Mouse (Mus musculus) liver, embryonic 11.5 days (tissue): ENCODE results near the gene Ifi47. TPM values are rescaled to one million over a fixed set of nuclear protein-coding genes. Genes with fewer than 3 reads are reported as not detected.

Experiments used
- ATAC-seq: fragments of 200-750 bp; cut with Nextera tagmentation; replicated peaks from 2 replicates; pipeline ENCODE4 v1.8.0; 2017; ENCODE audit warnings: moderate number of reproducible peaks, mild to moderate bottlenecking, moderate TSS enrichment, moderate library complexity; ENCODE audit not compliant: low FRiP score
- DNase-seq: peaks from one replicate; pipeline ENCODE4 v3.0.0-alpha.2; 2017; ENCODE audit warnings: low spot score
- H3K27ac ChIP-seq: fragments of 300-500 bp; sonication (generic); 2 replicates; pipeline ENCODE4 v1.5.1; 2014; ENCODE audit warnings: mild to moderate bottlenecking, low read depth, low read length, control low read depth
- H3K27me3 ChIP-seq: fragments of 300-500 bp; sonication (generic); replicated peaks from 2 replicates; pipeline ENCODE4 v1.6.1; 2014; ENCODE audit warnings: low read length, mixed read lengths; ENCODE audit not compliant: control insufficient read depth, insufficient read depth
- H3K36me3 ChIP-seq: fragments of 300-500 bp; sonication (generic); 2 replicates; pipeline ENCODE4 v1.6.1; 2014; ENCODE audit warnings: mild to moderate bottlenecking, low read length, moderate library complexity, mixed read lengths; ENCODE audit not compliant: control insufficient read depth, insufficient read depth
- H3K4me1 ChIP-seq: fragments of 300-500 bp; sonication (generic); replicated peaks from 2 replicates; pipeline ENCODE4 v1.6.1; 2014; ENCODE audit warnings: low read length, mixed read lengths; ENCODE audit not compliant: control insufficient read depth, insufficient read depth
- H3K4me2 ChIP-seq: fragments of 300-500 bp; sonication (generic); 2 replicates; pipeline ENCODE4 v1.6.1; 2014; ENCODE audit warnings: mild to moderate bottlenecking, control low read depth, moderate library complexity
- H3K4me3 ChIP-seq: fragments of 300-500 bp; sonication (generic); 2 replicates; pipeline ENCODE4 v1.5.1; 2014; ENCODE audit warnings: low read depth, low read length, control low read depth
- H3K9ac ChIP-seq: fragments of 300-500 bp; sonication (generic); 2 replicates; pipeline ENCODE4 v1.6.1; 2014; ENCODE audit warnings: low read depth, low read length, control low read depth
- H3K9me3 ChIP-seq: fragments of 300-500 bp; sonication (generic); 2 replicates; pipeline ENCODE4 v1.6.1; 2016; ENCODE audit warnings: low read length, inconsistent platforms, mixed read lengths; ENCODE audit not compliant: control insufficient read depth
- WGBS: fragments of 180-500 bp; shearing (Covaris S2); extraction: QIAGEN DNeasy Blood & Tissue Kit; methylation state at CpG from one replicate; pipeline ENCODE4 v1.1.7; 2014; 5-methylcytosine and 5-hydroxymethylcytosine counted together
- polyA plus RNA-seq: library from polyadenylated mRNA; unstranded; fragments of >200 nt; fragmentation: Nextera tagmentation; extraction: Ambion mirVana; gene quantifications from 2 replicates; pipeline ENCODE4 v1.2.1, GENCODE M21; 2014

The Ifi47 gene
- polyA plus RNA-seq, 1 experiment from 2014 or later: 6.0 TPM

DNA sequence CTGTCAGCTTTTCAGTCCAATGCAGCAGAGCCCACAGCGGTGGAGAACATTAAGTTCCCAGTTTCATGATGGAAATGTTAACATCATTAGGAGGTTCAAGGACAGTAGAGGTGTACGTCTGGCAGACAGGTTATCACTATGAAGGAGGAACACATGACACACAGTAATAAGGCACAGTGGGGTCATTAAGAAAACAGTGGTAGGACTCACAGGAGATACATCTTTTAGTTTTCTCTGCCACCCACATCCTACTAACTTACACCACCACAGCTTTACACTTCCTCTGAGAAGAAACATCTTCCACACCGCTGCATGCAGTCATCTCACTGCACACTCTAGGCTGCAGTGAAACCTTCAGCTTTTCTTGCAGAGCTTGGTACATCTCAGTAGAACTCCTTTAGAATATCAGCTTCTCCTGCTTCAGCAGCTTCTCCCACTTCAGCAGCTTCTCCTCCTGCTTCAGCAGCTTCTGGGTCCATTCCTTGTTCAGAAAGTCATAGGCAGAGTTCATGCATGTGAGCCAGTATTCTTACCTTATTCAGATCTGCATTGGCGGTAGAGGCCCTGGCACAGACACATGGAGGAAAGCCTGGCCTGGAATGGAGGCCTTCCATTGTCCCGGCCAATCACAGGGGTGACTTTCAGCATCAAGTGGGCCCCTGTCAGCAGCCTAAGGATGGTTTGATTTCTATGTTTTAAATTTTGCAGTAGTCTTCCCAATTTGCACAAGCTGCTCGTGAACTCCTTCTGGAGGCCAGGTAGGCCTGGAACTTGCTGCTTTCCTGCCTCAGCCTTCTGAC lies 17.7 kb downstream of the Ifi47 start:
- no peak overlapping the region for H3K9ac ChIP-seq
- ATAC-seq: no peak

GRCm38 (mm10) chr11:49095367-49095766 lies 19.0 kb downstream of the Ifi47 start:
- no peak for DNase-seq
- no peak overlapping the region for H3K9ac ChIP-seq
- no peak overlapping the region for H3K4me3 ChIP-seq
- H3K9me3 ChIP-seq: no peaks in the 10 kb centered on the region
- H3K36me3 ChIP-seq: no peaks in the 10 kb centered on the region
- no peaks in the 10 kb centered on the region for H3K27me3 ChIP-seq
- H3K4me2 ChIP-seq: no peak overlapping the region
- H3K4me1 ChIP-seq: peaks cover 18% of the 10 kb centered on the region
- no peak overlapping the region for H3K27ac ChIP-seq
- WGBS: 89% methylated on average over 4 of the region's 4 CpGs
- no peak for ATAC-seq

More for the DNA sequence above, 17.7 kb downstream of the Ifi47 start:
- Histone ChIP-seq H3K27ac (no peak overlapping the region), H3K9me3 (no peaks in the 10 kb centered on the region), H3K36me3 (no peaks in the 10 kb centered on the region), H3K4me1 (peaks cover 28% of the 10 kb centered on the region), H3K4me2 (no peak overlapping the region), H3K27me3 (no peaks in the 10 kb centered on the region), H3K4me3 (no peak overlapping the region)
- 82% methylated on average over 6 of the region's 6 CpGs for whole genome bisulfite sequencing
- no peak for DNase-seq

GRCm38 (mm10) chr11:49100409-49100808 lies 24.0 kb downstream of the Ifi47 start:
- Histone ChIP-seq H3K9me3 (no peaks in the 10 kb centered on the region), H3K4me1 (peaks cover 7% of the 10 kb centered on the region), H3K4me3 (no peak overlapping the region), H3K9ac (no peak overlapping the region), H3K4me2 (no peak overlapping the region), H3K27ac (no peak overlapping the region), H3K27me3 (no peaks in the 10 kb centered on the region), H3K36me3 (no peaks in the 10 kb centered on the region)
- WGBS: 81% methylated on average over 3 of the region's 3 CpGs
- ATAC-seq: no peak
- no peak for DNase-seq

DNA sequence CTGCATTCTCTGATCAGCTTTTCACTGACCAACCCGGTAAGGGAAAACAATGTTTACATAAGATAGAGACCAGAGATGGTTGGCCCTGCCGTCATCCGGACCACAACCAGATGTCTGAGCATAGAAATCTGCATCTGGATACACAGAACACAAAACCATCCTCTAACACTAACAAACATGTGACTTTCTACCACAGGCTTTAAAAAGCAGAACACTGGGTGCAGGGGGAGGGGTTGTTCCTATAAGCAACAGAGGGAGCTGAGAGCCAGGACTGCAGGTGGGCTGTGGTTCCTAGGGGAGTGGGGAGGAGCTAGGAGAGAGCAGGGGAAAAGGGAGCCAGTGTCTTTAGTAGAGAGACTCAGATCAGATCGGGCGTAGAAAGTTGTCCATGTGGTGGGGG lies 25.1 kb downstream of the Ifi47 start:
- H3K9ac ChIP-seq: no peak overlapping the region
- WGBS: 45% methylated on average over 5 of the region's 5 CpGs
- H3K27me3 ChIP-seq: no peaks in the 10 kb centered on the region
- ATAC-seq: no peak
- H3K9me3 ChIP-seq: no peaks in the 10 kb centered on the region
- no peaks in the 10 kb centered on the region for H3K36me3 ChIP-seq
- no peak overlapping the region for H3K4me2 ChIP-seq
- no peak overlapping the region for H3K4me3 ChIP-seq
- DNase-seq: no peak
- H3K27ac ChIP-seq: no peak overlapping the region
- peaks cover 7% of the 10 kb centered on the region for H3K4me1 ChIP-seq

- WGBS: 20% methylated on average over 8 of the region's 8 CpGs
- Histone ChIP-seq H3K27me3 (no peaks in the 10 kb centered on the region), H3K4me2 (no peak overlapping the region), H3K4me1 (peaks cover 7% of the 10 kb centered on the region), H3K4me3 (no peak overlapping the region), H3K36me3 (no peaks in the 10 kb centered on the region), H3K27ac (no peak overlapping the region), H3K9me3 (no peaks in the 10 kb centered on the region), H3K9ac (no peak overlapping the region)
- ATAC-seq (peak; percentile 66), DNase-seq (peak; percentile 82)
Observed at GRCm38 (mm10) chr11:49103047-49103693, 26.8 kb downstream of the Ifi47 start.

GRCm38 (mm10) chr11:49105752-49106151 lies 29.4 kb downstream of the Ifi47 start:
- Histone ChIP-seq H3K9ac (no peak overlapping the region), H3K9me3 (no peaks in the 10 kb centered on the region), H3K4me3 (no peak overlapping the region), H3K27me3 (no peaks in the 10 kb centered on the region), H3K36me3 (no peaks in the 10 kb centered on the region), H3K4me2 (no peak overlapping the region), H3K4me1 (peaks cover 7% of the 10 kb centered on the region), H3K27ac (no peak overlapping the region)
- DNase-seq (no peak), ATAC-seq (no peak)
- 70% methylated on average over 1 of the region's 1 CpGs for WGBS

DNA sequence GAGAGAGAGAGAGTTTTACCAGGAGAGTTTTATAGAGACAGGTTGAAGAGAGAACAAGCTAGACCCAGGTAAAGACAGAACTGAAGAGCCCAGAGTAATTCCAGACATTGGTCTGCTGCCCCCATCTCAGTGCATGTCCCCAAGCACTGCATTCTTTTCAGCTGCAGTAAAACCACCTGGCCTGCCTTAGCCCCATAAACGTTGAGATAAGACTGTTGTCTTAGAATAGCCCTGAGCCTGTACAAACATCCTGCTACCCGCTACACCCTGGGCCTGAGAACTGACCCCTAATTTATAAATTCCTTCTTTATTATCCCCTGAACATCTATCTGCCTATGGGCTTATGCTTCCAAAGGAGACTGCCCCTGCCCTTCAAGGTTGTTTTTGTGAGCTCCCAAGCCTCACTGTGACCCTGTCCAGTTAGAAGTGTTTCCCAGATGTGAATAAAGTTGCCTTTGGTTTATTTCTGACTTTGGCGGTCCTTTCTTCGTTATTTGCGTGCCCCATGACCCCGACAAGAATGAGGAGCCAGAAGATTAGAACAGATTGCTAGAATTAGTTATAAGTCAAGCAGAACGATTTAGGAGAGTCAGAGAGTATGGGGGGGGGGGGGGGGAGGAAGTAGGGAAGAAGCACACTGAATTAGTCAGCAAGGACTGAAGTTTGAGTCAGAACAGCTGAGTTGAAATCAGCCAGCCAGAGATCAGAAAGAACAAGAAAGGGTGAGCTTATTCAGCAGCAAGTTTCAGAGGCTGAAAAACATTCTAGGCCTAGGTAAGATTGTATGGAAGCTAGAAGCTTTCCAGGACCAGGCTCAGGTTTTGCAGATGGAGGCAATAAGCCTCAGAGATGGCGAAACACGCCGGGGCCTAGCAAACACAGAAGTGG lies 31.5 kb downstream of the Ifi47 start:
- H3K36me3 ChIP-seq: no peaks in the 10 kb centered on the region
- 68% methylated on average over 10 of the region's 10 CpGs for WGBS
- no peak for DNase-seq

DNA sequence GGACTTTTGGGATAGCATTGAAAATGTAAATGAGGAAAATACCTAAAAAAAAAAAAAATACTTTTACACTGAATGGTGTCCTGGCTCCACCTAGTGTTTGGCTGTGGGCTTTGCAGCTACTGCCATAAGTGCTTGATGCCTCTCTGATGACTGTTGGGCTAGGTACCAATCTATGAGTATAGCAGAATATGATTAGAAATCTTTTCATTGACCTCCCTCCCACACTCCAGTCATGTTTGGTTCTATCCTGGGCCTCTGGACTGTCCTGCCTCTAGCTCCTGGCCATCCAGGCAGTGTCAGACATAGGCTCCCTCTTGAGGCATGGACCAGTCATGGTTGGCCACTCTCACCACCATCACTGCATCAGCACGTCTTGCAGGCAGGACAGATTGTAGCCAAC lies 32.4 kb downstream of the Ifi47 start:
- H3K36me3 ChIP-seq: no peaks in the 10 kb centered on the region
- no peak overlapping the region for H3K9ac ChIP-seq
- no peak overlapping the region for H3K4me2 ChIP-seq
- H3K9me3 ChIP-seq: no peaks in the 10 kb centered on the region
- no peak overlapping the region for H3K27ac ChIP-seq
- no peaks in the 10 kb centered on the region for H3K27me3 ChIP-seq
- no peak overlapping the region for H3K4me3 ChIP-seq
- H3K4me1 ChIP-seq: no peaks in the 10 kb centered on the region
- DNase-seq (no peak), ATAC-seq (no peak)
- 29% methylated on average over 1 of the region's 1 CpGs for WGBS

More for the DNA sequence above, 31.5 kb downstream of the Ifi47 start:
- no peak for ATAC-seq
- no peak overlapping the region for H3K4me2 ChIP-seq
- no peak overlapping the region for H3K4me3 ChIP-seq
- H3K4me1 ChIP-seq: no peaks in the 10 kb centered on the region
- H3K9ac ChIP-seq: no peak overlapping the region
- no peaks in the 10 kb centered on the region for H3K9me3 ChIP-seq
- no peak overlapping the region for H3K27ac ChIP-seq
- H3K27me3 ChIP-seq: no peaks in the 10 kb centered on the region
